Mouse (Mus musculus): ENCODE data around the gene Ctnna2.

DNA sequence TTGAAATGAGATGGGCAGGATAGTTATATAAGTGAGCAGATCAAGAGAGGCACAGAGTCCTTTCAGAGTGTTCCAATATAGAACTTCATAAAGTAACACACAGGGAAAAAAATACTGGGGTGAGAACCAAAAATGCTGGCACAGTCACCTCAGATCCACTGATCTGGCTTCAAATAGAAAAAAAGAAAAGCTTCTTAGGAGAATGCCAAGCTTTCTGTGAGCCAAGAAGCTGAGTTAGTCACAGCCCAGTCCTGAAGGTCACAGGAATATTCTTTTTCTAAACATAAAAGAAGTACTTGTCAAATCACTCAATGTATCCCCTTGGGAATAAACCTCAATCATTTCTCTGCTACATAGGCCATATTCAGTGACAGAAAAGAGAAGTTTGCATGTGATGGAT lies 130.7 kb downstream of the Ctnna2 start:
- TF ChIP-seq CTCF (conservative IDR thresholded peaks at IDR 0.05; ENCODE audit: low read length) (no peak), POU5F1 (IDR thresholded peaks at IDR 0.05; ENCODE audit: borderline replicate concordance, low read length) (no peak), NANOG (IDR thresholded peaks at IDR 0.05; ENCODE audit: borderline replicate concordance, low read length) (no peak)

All from E14TG2a.4 (cell line).